Mouse (Mus musculus) MEL (cell line): Measurements from ENCODE around the gene Nyap2. TPM values are rescaled to one million over a fixed set of nuclear protein-coding genes. Genes with fewer than 3 reads are reported as not detected.

ENCODE experiments used
- DNase-seq: peaks from one replicate; pipeline ENCODE4 v3.0.0; 2011; ENCODE audit warnings: low read depth, low spot score
- H3K27ac ChIP-seq: 2 replicates; pipeline ENCODE4 v1.5.1; 2012; ENCODE audit warnings: low read depth, mild to moderate bottlenecking, control low read depth, low read length, moderate library complexity; ENCODE audit not compliant: control insufficient read depth
- H3K27me3 ChIP-seq, 2 experiments: fragments of 150-350 bp in 1 of 2; sonication (generic) in 1 of 2; 2 replicates each; pipeline ENCODE4 v1.6.1; 2012; ENCODE audit warnings: low read length in 2 of 2, mild to moderate bottlenecking in 2 of 2, improper control_type of control experiment in 1 of 2, moderate library complexity in 1 of 2; ENCODE audit not compliant: insufficient read depth in 2 of 2, control insufficient read depth in 1 of 2
- H3K36me3 ChIP-seq, 2 experiments: 2 replicates each; pipeline ENCODE4 v1.6.1; 2012 to 2014; ENCODE audit warnings: low read length in 2 of 2, improper control_type of control experiment in 1 of 2, inconsistent platforms in 1 of 2, mild to moderate bottlenecking in 1 of 2; ENCODE audit not compliant: insufficient read depth in 2 of 2, control insufficient read depth in 1 of 2
- H3K4me1 ChIP-seq, 2 experiments: fragments of 150-350 bp in 1 of 2; sonication (generic) in 1 of 2; 2 replicates each; pipeline ENCODE4 v1.6.1; 2012; ENCODE audit warnings: low read length in 2 of 2, improper control_type of control experiment in 1 of 2, mild to moderate bottlenecking in 1 of 2; ENCODE audit not compliant: insufficient read depth in 2 of 2, control insufficient read depth in 1 of 2
- H3K4me3 ChIP-seq, 2 experiments: fragments of 150-350 bp in 1 of 2; sonication (generic) in 1 of 2; 2 replicates each; pipeline ENCODE4 v1.5.1; 2012; ENCODE audit warnings: low read depth in 2 of 2, low read length in 2 of 2, mild to moderate bottlenecking in 2 of 2, moderate library complexity in 2 of 2, control low read depth in 1 of 2, improper control_type of control experiment in 1 of 2; ENCODE audit not compliant: control insufficient read depth in 1 of 2, insufficient read depth in 1 of 2
- H3K79me2 ChIP-seq: 2 replicates; pipeline ENCODE4 v1.6.1; 2012; ENCODE audit warnings: mild to moderate bottlenecking, low read length, moderate library complexity; ENCODE audit not compliant: control insufficient read depth, poor library complexity, insufficient read depth
- H3K9ac ChIP-seq: 2 replicates; pipeline ENCODE4 v1.6.1; 2012; ENCODE audit warnings: low read depth, mild to moderate bottlenecking, control low read depth, low read length, moderate library complexity; ENCODE audit not compliant: control insufficient read depth, poor library complexity, severe bottlenecking
- H3K9me3 ChIP-seq: fragments of 150-350 bp; sonication (generic); replicated peaks from 2 replicates; pipeline ENCODE4 v1.6.1; 2012; ENCODE audit warnings: mild to moderate bottlenecking, low read length, improper control_type of control experiment, moderate library complexity; ENCODE audit not compliant: insufficient read depth
- BHLHE40 ChIP-seq: IDR thresholded peaks from 2 replicates; pipeline ENCODE4 v1.6.1; 2012; ENCODE audit warnings: low read depth, mild to moderate bottlenecking, inconsistent platforms, low read length, improper control_type of control experiment, borderline replicate concordance
- CHD1 ChIP-seq: IDR thresholded peaks from 2 replicates; pipeline ENCODE4 v1.6.1; 2012; ENCODE audit warnings: low read depth, mild to moderate bottlenecking, inconsistent platforms, low read length, improper control_type of control experiment
- CHD2 ChIP-seq: IDR thresholded peaks from 2 replicates; pipeline ENCODE4 v1.6.1; 2011; ENCODE audit warnings: low read length, improper control_type of control experiment
- CTCF ChIP-seq, 3 experiments: IDR thresholded peaks in 2 of 3; conservative IDR thresholded peaks in 1 of 3; 2 replicates each; pipeline ENCODE4 v1.5.1; 2011 to 2012; ENCODE audit warnings: low read length in 3 of 3, low read depth in 2 of 3, mild to moderate bottlenecking in 2 of 3, improper control_type of control experiment in 1 of 3, inconsistent platforms in 1 of 3, mixed read lengths in 1 of 3, moderate library complexity in 1 of 3; ENCODE audit not compliant: control insufficient read depth in 1 of 3, insufficient read depth in 1 of 3, poor library complexity in 1 of 3, severe bottlenecking in 1 of 3
- E2F4 ChIP-seq: IDR thresholded peaks from 2 replicates; pipeline ENCODE4 v1.6.1; 2011; ENCODE audit warnings: low read depth, low read length, improper control_type of control experiment, borderline replicate concordance
- EP300 ChIP-seq, 2 experiments: IDR thresholded peaks; 2 replicates each; pipeline ENCODE4 v1.6.1; 2011; ENCODE audit warnings: improper control_type of control experiment in 2 of 2, low read length in 2 of 2, low read depth in 1 of 2, mild to moderate bottlenecking in 1 of 2
- GABPA ChIP-seq: IDR thresholded peaks from 2 replicates; pipeline ENCODE4 v1.6.1; 2012; ENCODE audit warnings: low read depth, mild to moderate bottlenecking, inconsistent platforms, low read length, improper control_type of control experiment, moderate library complexity
- GATA1 ChIP-seq: IDR thresholded peaks from 2 replicates; pipeline ENCODE4 v1.6.1; 2011; ENCODE audit warnings: low read depth, low read length, improper control_type of control experiment
- HCFC1 ChIP-seq: IDR thresholded peaks from 2 replicates; pipeline ENCODE4 v1.6.1; 2012; ENCODE audit warnings: low read depth, mild to moderate bottlenecking, inconsistent platforms, low read length, improper control_type of control experiment, moderate library complexity
- KAT2A ChIP-seq: conservative IDR thresholded peaks from 2 replicates; pipeline ENCODE4 v1.6.1; 2012; ENCODE audit warnings: low read depth, low read length, improper control_type of control experiment, inconsistent platforms
- MAX ChIP-seq: IDR thresholded peaks from 2 replicates; pipeline ENCODE4 v1.6.1; 2011; ENCODE audit warnings: low read length, improper control_type of control experiment
- MAZ ChIP-seq: IDR thresholded peaks from 2 replicates; pipeline ENCODE4 v1.6.1; 2012; ENCODE audit warnings: low read depth, mild to moderate bottlenecking, inconsistent platforms, low read length, improper control_type of control experiment
- MYC ChIP-seq: IDR thresholded peaks from 2 replicates; pipeline ENCODE4 v1.6.1; 2011; ENCODE audit warnings: low read depth, mild to moderate bottlenecking, low read length, improper control_type of control experiment, moderate library complexity
- NELFE ChIP-seq: IDR thresholded peaks from 2 replicates; pipeline ENCODE4 v1.6.1; 2011; ENCODE audit warnings: low read depth, low read length, improper control_type of control experiment
- NRF1 ChIP-seq: IDR thresholded peaks from 2 replicates; pipeline ENCODE4 v1.6.1; 2014; ENCODE audit warnings: low read depth, mild to moderate bottlenecking, inconsistent platforms, low read length, improper control_type of control experiment, moderate library complexity; ENCODE audit not compliant: poor library complexity, insufficient read depth, severe bottlenecking
- POLR2AphosphoS5 ChIP-seq: IDR thresholded peaks from 2 replicates; pipeline ENCODE4 v1.6.1; 2012; ENCODE audit warnings: low read depth, borderline replicate concordance, mild to moderate bottlenecking, inconsistent platforms, low read length, moderate library complexity, mixed read lengths
- RAD21 ChIP-seq: IDR thresholded peaks from 2 replicates; pipeline ENCODE4 v1.6.1; 2011; ENCODE audit warnings: mild to moderate bottlenecking, low read depth, low read length, improper control_type of control experiment
- TAL1 ChIP-seq: IDR thresholded peaks from 2 replicates; pipeline ENCODE4 v1.6.1; 2012; ENCODE audit warnings: mild to moderate bottlenecking, inconsistent platforms, low read length, moderate library complexity, mixed read lengths
- TBP ChIP-seq: IDR thresholded peaks from 2 replicates; pipeline ENCODE4 v1.8.0; 2011; ENCODE audit warnings: low read depth, low read length, improper control_type of control experiment
- TCF12 ChIP-seq: IDR thresholded peaks from 2 replicates; pipeline ENCODE4 v1.6.1; 2014; ENCODE audit warnings: low read depth, mild to moderate bottlenecking, inconsistent platforms, low read length, improper control_type of control experiment, moderate library complexity
- UBTF ChIP-seq: IDR thresholded peaks from 2 replicates; pipeline ENCODE4 v1.6.1; 2012; ENCODE audit warnings: low read depth, mild to moderate bottlenecking, inconsistent platforms, low read length, improper control_type of control experiment, moderate library complexity, borderline replicate concordance; ENCODE audit not compliant: insufficient read depth
- USF1 ChIP-seq: IDR thresholded peaks from 2 replicates; pipeline ENCODE4 v1.6.1; 2014; ENCODE audit warnings: low read depth, mild to moderate bottlenecking, inconsistent platforms, low read length, improper control_type of control experiment, moderate library complexity
- USF2 ChIP-seq, 2 experiments: IDR thresholded peaks; 2 replicates each; pipeline ENCODE4 v1.6.1; 2011 to 2012; ENCODE audit warnings: improper control_type of control experiment in 2 of 2, low read length in 2 of 2, borderline replicate concordance in 1 of 2, inconsistent platforms in 1 of 2, low read depth in 1 of 2, mild to moderate bottlenecking in 1 of 2; ENCODE audit not compliant: insufficient read depth in 1 of 2
- ZC3H11A ChIP-seq: IDR thresholded peaks from 2 replicates; pipeline ENCODE4 v1.6.1; 2012; ENCODE audit warnings: low read depth, mild to moderate bottlenecking, inconsistent platforms, low read length, improper control_type of control experiment
- ZKSCAN1 ChIP-seq: IDR thresholded peaks from 2 replicates; pipeline ENCODE4 v1.6.1; 2012; ENCODE audit warnings: low read depth, mild to moderate bottlenecking, inconsistent platforms, low read length, improper control_type of control experiment, moderate library complexity
- ZMIZ1 ChIP-seq: IDR thresholded peaks from 2 replicates; pipeline ENCODE4 v1.6.1; 2012; ENCODE audit warnings: low read depth, mild to moderate bottlenecking, inconsistent platforms, low read length, improper control_type of control experiment, moderate library complexity
- ZNF384 ChIP-seq: IDR thresholded peaks from 2 replicates; pipeline ENCODE4 v1.6.1; 2012; ENCODE audit warnings: low read depth, mild to moderate bottlenecking, inconsistent platforms, low read length, improper control_type of control experiment
- polyA plus RNA-seq, 2 experiments: library from polyadenylated mRNA; stranded (reverse) in 1 of 2; unstranded in 1 of 2; fragments of >175 nt in 1 of 2; fragments of >200 nt in 1 of 2; gene quantifications; 2 replicates each; pipeline versions ENCODE4 v1.2.1 to v1.2.4; 2012; ENCODE audit warnings: low replicate concordance in 2 of 2, low read depth in 1 of 2; ENCODE audit not compliant: insufficient read length in 2 of 2, insufficient read depth in 1 of 2, missing spikeins in 1 of 2
- total RNA-seq: library from RNA; depleted of rRNA; stranded (reverse); fragments of 300-350 nt; gene quantifications from 2 replicates; pipeline ENCODE4 v1.2.3, GENCODE M21; 2012

The Nyap2 gene
- total and polyA plus RNA-seq, 3 experiments, result not detected

GRCm38 (mm10) chr1:81303389-81303788 is 226.6 kb downstream of the Nyap2 start:
- Histone ChIP-seq H3K4me3 (no peak overlapping the region), H3K9ac (no peak overlapping the region), H3K9me3 (no peaks in the 10 kb centered on the region), H3K27me3 (no peaks in the 10 kb centered on the region), H3K4me1 (no peaks in the 10 kb centered on the region), H3K36me3 (no peaks in the 10 kb centered on the region), H3K79me2 (no peaks in the 10 kb centered on the region), H3K27ac (no peak overlapping the region)
- DNase-seq, result no peak
- TF ChIP-seq MAX (no peak), NELFE (no peak), CHD1 (no peak), GATA1 (no peak), EP300 (IDR thresholded peaks at IDR 0.05; ENCODE audit: low read depth in 1 of 2, low read length in 2 of 2) (no peak), MYC (no peak), TCF12 (no peak), E2F4 (no peak), CHD2 (no peak)

- Histone ChIP-seq H3K4me3 (no peak overlapping the region), H3K36me3 (no peaks in the 10 kb centered on the region), H3K79me2 (no peaks in the 10 kb centered on the region), H3K4me1 (no peaks in the 10 kb centered on the region), H3K27me3 (no peaks in the 10 kb centered on the region), H3K27ac (no peak overlapping the region), H3K9ac (no peak overlapping the region)
- no peak for DNase-seq
- no peak for TF ChIP-seq MAZ
- no peak for TF ChIP-seq TAL1
- TF ChIP-seq USF1, result no peak
- no peak for TF ChIP-seq ZMIZ1
- TF ChIP-seq ZKSCAN1, result no peak
- TF ChIP-seq USF2 (IDR thresholded peaks at IDR 0.05; ENCODE audit: borderline replicate concordance in 1 of 2, insufficient read depth in 1 of 2, low read depth in 1 of 2, low read length in 2 of 2), result no peak
- no peak for TF ChIP-seq E2F4
- TF ChIP-seq RAD21, result no peak
- no peak for TF ChIP-seq UBTF
- TF ChIP-seq NRF1, result no peak
- no peak for TF ChIP-seq MYC
- TF ChIP-seq BHLHE40, result no peak
- TF ChIP-seq ZNF384, result no peak
- no peak for TF ChIP-seq POLR2AphosphoS5
- no peak; a peak in 1 of 6 replicates for TF ChIP-seq CTCF (IDR thresholded peaks at IDR 0.05 in 2 of 3, conservative IDR thresholded peaks at IDR 0.05 in 1 of 3; ENCODE audit: control insufficient read depth in 1 of 3, insufficient read depth in 1 of 3, low read depth in 2 of 3, low read length in 3 of 3, poor library complexity in 1 of 3, severe bottlenecking in 1 of 3)
- no peak for TF ChIP-seq KAT2A
- TF ChIP-seq GABPA, result no peak
- no peak for TF ChIP-seq HCFC1
- no peak for TF ChIP-seq ZC3H11A
- no peak for TF ChIP-seq TBP
- TF ChIP-seq, all 39 proteins: peak for 0
- H3K9me3 ChIP-seq, result no peaks in the 10 kb centered on the region
Observed at GRCm38 (mm10) chr1:81307407-81307806, 230.7 kb downstream of the Nyap2 start.
